Mouse (Mus musculus) duodenum, adult 2 months (tissue): Measurements from ENCODE around the gene Krtap26-1. TPM values are rescaled to one million over a fixed set of nuclear protein-coding genes. Genes with fewer than 3 reads are reported as not detected.

Source experiments
- polyA plus RNA-seq: library from polyadenylated mRNA; depleted of rRNA; stranded (reverse); fragments of >200 nt; gene quantifications from 2 replicates; pipeline ENCODE4 v1.2.3, GENCODE M21; 2012; ENCODE audit warnings: low replicate concordance; rRNA removed

Krtap26-1 gene
- not detected in 2 replicates for polyA plus RNA-seq

DNA sequence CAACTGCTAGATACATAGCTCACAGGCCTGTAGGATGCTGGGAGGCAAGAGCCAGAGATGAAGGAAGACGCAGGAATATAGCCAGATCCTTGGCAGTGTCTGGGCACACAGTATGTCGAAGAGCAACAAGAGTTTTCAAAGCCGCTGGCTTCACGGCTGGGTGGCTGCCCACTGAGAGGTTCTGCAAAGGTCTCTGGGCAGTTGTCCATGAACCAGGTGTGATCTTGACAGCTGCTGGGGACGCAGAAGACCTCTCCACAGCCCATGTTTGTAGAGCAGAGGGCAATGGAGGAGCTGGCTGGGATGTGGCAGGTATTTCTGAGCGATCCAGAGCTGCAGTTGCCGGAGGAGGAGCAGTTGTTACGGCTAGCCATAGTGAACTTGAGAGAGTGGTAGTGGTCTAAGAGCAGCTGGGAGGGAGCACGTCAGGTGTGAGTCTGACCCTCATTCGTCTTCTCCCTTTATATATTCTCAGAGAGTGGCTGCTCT lies at the start of gene Krtap26-1:
Krtap26-1 (minus strand) TSS at position 439 of the 489 bp plus-strand sequence.

DNA sequence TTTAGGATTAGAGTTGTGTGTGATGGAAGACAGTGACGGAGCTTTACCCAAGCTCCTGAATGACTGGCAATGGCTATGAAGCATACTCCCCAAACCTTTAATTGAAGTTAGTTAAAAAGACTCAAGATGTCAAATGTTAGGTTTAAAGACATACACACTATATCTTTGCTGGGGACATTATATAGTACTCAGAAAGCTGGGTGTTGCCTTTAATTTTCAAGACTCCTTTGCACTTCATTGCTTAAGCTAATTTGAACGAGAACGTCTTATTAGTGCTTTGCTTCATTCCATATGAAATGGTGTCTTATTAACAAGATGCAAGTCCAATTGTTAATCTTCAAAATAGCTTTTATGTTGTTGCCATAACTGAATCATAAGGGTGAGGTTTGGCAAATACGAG lies 24.0 kb upstream of the Krtap26-1 start, which contains the start of gene Krtap27-1:
Krtap27-1 (minus strand) TSS at position 101 of the 400 bp plus-strand sequence.

DNA sequence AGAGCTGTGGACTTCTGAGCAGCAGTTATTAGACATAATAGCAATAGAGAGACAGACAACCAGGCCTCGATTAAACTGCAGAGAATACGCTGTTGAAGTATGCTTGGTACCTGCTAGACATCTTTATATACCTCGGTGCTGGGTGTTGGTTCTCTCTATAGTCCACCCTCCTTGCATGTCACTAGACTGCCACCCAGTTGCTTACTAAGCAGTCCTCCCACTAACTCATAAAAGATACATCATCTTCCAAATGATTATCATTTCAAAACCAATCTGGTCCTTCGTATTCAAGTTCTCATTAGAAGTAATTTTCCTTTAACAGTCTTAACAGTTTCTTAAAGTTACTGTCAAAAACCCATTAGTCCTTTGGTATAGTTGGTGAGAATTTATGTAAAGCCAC lies 20.0 kb downstream of the Krtap26-1 start, which contains the start of gene 2310079G19Rik:
2310079G19Rik (minus strand) TSS at position 101 of the 400 bp plus-strand sequence.

DNA sequence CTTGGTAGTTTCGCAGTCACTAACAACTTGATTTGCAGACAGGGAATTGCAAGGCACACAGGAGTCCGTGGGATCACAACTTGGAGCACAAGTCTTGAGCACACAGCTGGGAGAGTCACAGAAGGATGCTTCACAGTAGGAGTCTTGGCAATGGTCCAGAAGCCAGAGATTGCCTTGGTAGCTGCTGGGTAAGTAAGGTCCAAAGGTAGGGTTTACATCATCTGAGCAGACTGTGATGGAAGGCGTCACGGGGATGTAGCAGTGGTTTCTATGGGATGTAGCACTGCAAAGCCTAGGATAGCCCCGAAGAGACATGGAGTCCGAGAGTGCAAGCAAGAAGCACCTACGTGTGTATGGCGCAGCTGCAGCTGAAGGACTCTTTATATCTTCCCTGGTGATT lies 35.7 kb downstream of the Krtap26-1 start, which contains the start of gene Krtap24-1:
Krtap24-1 (minus strand) TSS at position 358 of the 400 bp plus-strand sequence.

Other genes starting within 250 kb of the Krtap26-1 start
- not detected in 2 replicates for gene Cldn17, start 140.8 kb downstream of the Krtap26-1 start, polyA plus RNA-seq
- 0.58 TPM in 1 of 2 replicates, not detected in the other for gene Cldn8, start 84.6 kb downstream of the Krtap26-1 start, polyA plus RNA-seq
- gene Krtap24-1, start 35.5 kb downstream of the Krtap26-1 start, polyA plus RNA-seq = not detected in 2 replicates
- not detected in 2 replicates for gene 2310079G19Rik, start 20.1 kb downstream of the Krtap26-1 start, polyA plus RNA-seq
- gene Krtap27-1, start 23.9 kb upstream of the Krtap26-1 start, polyA plus RNA-seq = not detected in 2 replicates
- gene 2310061N02Rik, start 60.2 kb upstream of the Krtap26-1 start, polyA plus RNA-seq = not detected in 2 replicates
- gene Krtap13-1, start 81.1 kb upstream of the Krtap26-1 start, polyA plus RNA-seq = not detected in 2 replicates
- gene Krtap13, start 103.8 kb upstream of the Krtap26-1 start, polyA plus RNA-seq = not detected in 2 replicates
- not detected in 2 replicates for gene 2310034C09Rik, start 111.1 kb upstream of the Krtap26-1 start, polyA plus RNA-seq
- gene 2310057N15Rik, start 126.4 kb upstream of the Krtap26-1 start, polyA plus RNA-seq = not detected in 2 replicates
- gene Gm5965, start 130.1 kb upstream of the Krtap26-1 start, polyA plus RNA-seq = not detected in 2 replicates
- not detected in 2 replicates for gene Gm20741, start 164.4 kb upstream of the Krtap26-1 start, polyA plus RNA-seq
- not detected in 2 replicates for gene Krtap15, start 172.4 kb upstream of the Krtap26-1 start, polyA plus RNA-seq
- not detected in 2 replicates for gene Krtap14, start 178.3 kb upstream of the Krtap26-1 start, polyA plus RNA-seq
- gene Krtap19-1, start 221.6 kb upstream of the Krtap26-1 start, polyA plus RNA-seq = not detected in 2 replicates
- not detected in 2 replicates for gene Krtap19-2, start 226.5 kb upstream of the Krtap26-1 start, polyA plus RNA-seq
- gene Krtap19-3, start 230.2 kb upstream of the Krtap26-1 start, polyA plus RNA-seq = not detected in 2 replicates
- not detected in 2 replicates for gene Krtap19-4, start 237.3 kb upstream of the Krtap26-1 start, polyA plus RNA-seq
- not detected in 2 replicates for gene Krtap19-5, start 248.7 kb upstream of the Krtap26-1 start, polyA plus RNA-seq